Comparison of ENCODE assay signal across 19 mouse cellular contexts in the genomic region with DNA sequence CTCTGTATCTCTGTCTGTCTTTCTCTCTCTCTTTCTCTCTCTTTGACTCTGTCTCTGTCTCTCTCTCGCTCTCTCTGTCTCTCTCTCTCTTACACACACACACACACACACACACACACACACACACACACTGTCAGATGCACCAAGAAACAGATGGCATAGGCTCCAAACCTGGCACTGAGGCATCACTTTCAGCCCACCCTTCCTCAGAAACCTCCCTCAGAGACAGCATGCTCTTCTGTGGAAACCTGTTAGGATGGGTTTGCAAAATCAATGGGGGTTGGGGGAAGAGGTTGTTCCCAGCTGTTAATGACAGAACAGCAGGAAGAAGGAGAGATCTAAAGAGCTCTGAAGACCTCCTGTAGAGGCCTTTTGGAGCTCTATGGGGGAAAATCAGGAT. TPM values are rescaled to one million over a fixed set of nuclear protein-coding genes. Genes with fewer than 3 reads are reported as not detected.
DNase-seq lines count a peak whose midpoint lies in the region; ATAC-seq and TF ChIP-seq lines count a peak whose summit lies in the region.
"Had no signal": no experiment of that assay in that cellular context is flagged by ENCODE, and none has a peak within 500 bp of the region (broad histone marks: within the 10 kb centered on the region; RNA-seq: fewer than 3 reads in every experiment).

No protein-coding gene starts in this region.

- 100% methylated on average over 1 of the region's 1 CpGs for WGBS in hindbrain, embryonic 12.5 days

- peak; percentile 66 for DNase-seq in heart, adult 11 months
- DNase-seq in heart, adult 18-20 months = no peak
- peak; percentile 6 for DNase-seq in R1 (ENCODE audit: low read depth, low spot score)
- peak; percentile 59 to 62 for DNase-seq in layer of hippocampus, adult 2 months (ENCODE audit: low spot score in 2 of 2)
- DNase-seq in left cerebral cortex, postnatal 14 days (ENCODE audit: low spot score in 2 of 2) = peak; percentile 57 to 75
- no peak for DNase-seq in thymus, postnatal 36 days
- no peak for DNase-seq in embryo, embryonic 9.5 days (ENCODE audit: extremely low spot score)
- DNase-seq: cerebellum, adult 9-10 months; gastrocnemius, postnatal 10 days; kidney, postnatal 36 days; thymus, adult 18-20 months had no signal

- intact Hi-C loops in left cerebral cortex, postnatal 14 days (cut with DNase I) = no loop called here

- ATAC-seq in hindbrain, embryonic 12.5 days (ENCODE audit: low FRiP score) = no peak
- ATAC-seq: intestine, embryonic 16.5 days had no signal

- H3K9ac ChIP-seq in hindbrain, embryonic 12.5 days = no peak overlapping the region
- H3K9ac ChIP-seq: heart, embryonic 12.5 days; limb, embryonic 15.5 days; lung, embryonic 15.5 days; neural tube, embryonic 13.5 days had no signal

- H3K9me3 ChIP-seq in hindbrain, embryonic 12.5 days (replicated peaks) = no peaks in the 10 kb centered on the region
- H3K9me3 ChIP-seq: heart, embryonic 12.5 days; limb, embryonic 15.5 days; lung, embryonic 15.5 days; neural tube, embryonic 13.5 days had no signal

- no peaks in the 10 kb centered on the region for H3K4me1 ChIP-seq in hindbrain, embryonic 12.5 days
- H3K4me1 ChIP-seq: heart, embryonic 12.5 days; limb, embryonic 15.5 days; lung, embryonic 15.5 days; neural tube, embryonic 13.5 days had no signal

- TF ChIP-seq CTCF in layer of hippocampus, adult 2 months (conservative IDR thresholded peaks at IDR 0.05) = no peak

- no peaks in the 10 kb centered on the region for H3K27me3 ChIP-seq in hindbrain, embryonic 12.5 days
- H3K27me3 ChIP-seq: heart, embryonic 12.5 days; limb, embryonic 15.5 days; lung, embryonic 15.5 days; neural tube, embryonic 13.5 days had no signal

- no peak overlapping the region for H3K4me3 ChIP-seq in layer of hippocampus, adult 2 months
- H3K4me3 ChIP-seq in hindbrain, embryonic 12.5 days = no peak overlapping the region
- H3K4me3 ChIP-seq: heart, embryonic 12.5 days; limb, embryonic 15.5 days; lung, embryonic 15.5 days; neural tube, embryonic 13.5 days had no signal

- no peak overlapping the region for H3K4me2 ChIP-seq in hindbrain, embryonic 12.5 days (replicated peaks)
- H3K4me2 ChIP-seq: heart, embryonic 12.5 days; limb, embryonic 15.5 days; lung, embryonic 15.5 days; neural tube, embryonic 13.5 days had no signal

- peak overlapping the region; percentile 83 for H3K27ac ChIP-seq in layer of hippocampus, adult 2 months
- H3K27ac ChIP-seq in hindbrain, embryonic 12.5 days = no peak overlapping the region
- H3K27ac ChIP-seq: limb, embryonic 15.5 days; lung, embryonic 15.5 days; neural tube, embryonic 13.5 days had no signal

- H3K36me3 ChIP-seq in hindbrain, embryonic 12.5 days = no peaks in the 10 kb centered on the region
- H3K36me3 ChIP-seq: heart, embryonic 12.5 days; limb, embryonic 15.5 days; lung, embryonic 15.5 days; neural tube, embryonic 13.5 days had no signal

RNA-seq across cellular contexts. Expression of a gene that starts 27.7 kb away (rescaled TPM):
- total RNA-seq in heart, adult 18-20 months (2021) = 10 to 100 TPM; 20.0 to 25.8 TPM
- 10 to 100 TPM; 20.7 to 21.0 TPM for total RNA-seq in layer of hippocampus, adult 2 months (2021)
- total RNA-seq in left cerebral cortex, postnatal 14 days (2021) = 10 to 100 TPM; 13.1 to 13.6 TPM
- 3.8 and 4.3 TPM in 2 replicates for polyA plus RNA-seq in hindbrain, embryonic 12.5 days (2016; fragmentation: Nextera tagmentation; extraction: Ambion mirVana)

RNA-seq across cellular contexts. Expression of a gene that starts 50.1 kb away (rescaled TPM):
- under 1 TPM; 0.20 to 0.26 TPM for total RNA-seq in heart, adult 18-20 months (2021)
- 10 to 100 TPM; 81.8 to 82.2 TPM for total RNA-seq in layer of hippocampus, adult 2 months (2021)
- total RNA-seq in left cerebral cortex, postnatal 14 days (2021) = 1 to 10 TPM; 3.6 to 7.5 TPM
- 0.39 and 0.53 TPM in 2 replicates for polyA plus RNA-seq in hindbrain, embryonic 12.5 days (2016; fragmentation: Nextera tagmentation; extraction: Ambion mirVana)
- total RNA-seq: hematopoietic stem cell, adult 5-6 weeks; megakaryocyte-erythroid progenitor cell, adult 5-6 weeks had no signal

Comparison
In these comparisons a context has a peak if more than half of its experiments do, and no peak if none do; other contexts are left out.
1. DNase-seq: peak in heart, adult 11 months (single experiment), R1 (single experiment), layer of hippocampus, adult 2 months (2 of 2) and left cerebral cortex, postnatal 14 days (2 of 2); none in heart, adult 18-20 months (0 of 2), thymus, postnatal 36 days (0 of 2) and embryo, embryonic 9.5 days (single experiment).
2. RNA of a gene that starts 50.1 kb away (total RNA-seq): 81.8 to 82.2 TPM in layer of hippocampus, adult 2 months; 3.6 to 7.5 TPM in left cerebral cortex, postnatal 14 days and 0.20 to 0.26 TPM in heart, adult 18-20 months; every median in the first group is over 4 times any median in the second.